Mouse (Mus musculus) kidney, adult 18-20 months (tissue): ENCODE results near the gene Slc13a5.

ENCODE experiments used
- DNase-seq: peaks from one replicate; pipeline ENCODE4 v3.0.0; 2021

Gene Slc13a5

GRCm38 (mm10) chr11:72196506-72196905 is 70.5 kb downstream of the Slc13a5 start:
- DNase-seq = no peak

- DNase-seq = no peak
These were observed 72.8 kb downstream of the Slc13a5 start for GRCm38 (mm10) chr11:72194259-72194658.
